Mouse (Mus musculus) midbrain, embryonic 14.5 days (tissue): ENCODE measurements around the gene Atpif1. TPM values are rescaled to one million over a fixed set of nuclear protein-coding genes. Genes with fewer than 3 reads are reported as not detected.

Experiments
- polyA plus RNA-seq: library from polyadenylated mRNA; unstranded; fragments of >200 nt; fragmentation: Nextera tagmentation; extraction: Ambion mirVana; gene quantifications from 2 replicates; pipeline ENCODE4 v1.2.1, GENCODE M21; 2014

The Atpif1 gene
- polyA plus RNA-seq, 1 experiment from 2014 or later, result 1,327 TPM

Other genes starting within 250 kb of the Atpif1 start
- 1.3 TPM in 2 replicates for gene Rab42, start 230.3 kb downstream of the Atpif1 start, polyA plus RNA-seq
- gene Trnau1ap, start 204.1 kb downstream of the Atpif1 start, polyA plus RNA-seq, result 82.2 and 84.0 TPM in 2 replicates
- 26.4 and 28.6 TPM in 2 replicates for gene Rcc1, start 180.1 kb downstream of the Atpif1 start, polyA plus RNA-seq
- gene Phactr4, start 111.2 kb downstream of the Atpif1 start, polyA plus RNA-seq, result 7.4 and 11.1 TPM in 2 replicates
- gene Med18, start 69.7 kb downstream of the Atpif1 start, polyA plus RNA-seq, result 8.9 and 10.8 TPM in 2 replicates
- gene Sesn2, start 23.2 kb downstream of the Atpif1 start, polyA plus RNA-seq, result 4.7 and 5.5 TPM in 2 replicates
- 149 and 152 TPM in 2 replicates for gene Dnajc8, start 1.9 kb upstream of the Atpif1 start, polyA plus RNA-seq
- 0.13 and 0.37 TPM in 2 replicates for gene Ptafr, start 30.4 kb upstream of the Atpif1 start, polyA plus RNA-seq
- gene Eya3, start 105.3 kb upstream of the Atpif1 start, polyA plus RNA-seq, result 12.8 and 15.7 TPM in 2 replicates
- gene Xkr8, start 198.9 kb upstream of the Atpif1 start, polyA plus RNA-seq, result 5.2 and 5.6 TPM in 2 replicates
- 0.35 and 0.54 TPM in 2 replicates for gene Smpdl3b, start 223.6 kb upstream of the Atpif1 start, polyA plus RNA-seq
- 34.1 and 38.1 TPM in 2 replicates for gene Rpa2, start 234.7 kb upstream of the Atpif1 start, polyA plus RNA-seq